Mouse (Mus musculus) bone marrow macrophage, adult 2 months (primary cell): ENCODE data around the gene Hltf. TPM values are rescaled to one million over a fixed set of nuclear protein-coding genes. Genes with fewer than 3 reads are reported as not detected.

Experiments
- H3K27ac ChIP-seq: 2 replicates; pipeline ENCODE4 v1.5.1; 2012; ENCODE audit warnings: low read depth, low read length; ENCODE audit not compliant: insufficient read depth
- H3K4me1 ChIP-seq: 2 replicates; pipeline ENCODE4 v1.6.1; 2012; ENCODE audit warnings: low read length; ENCODE audit not compliant: control insufficient read depth, insufficient read depth
- H3K4me3 ChIP-seq: 2 replicates; pipeline ENCODE4 v1.5.1; 2012; ENCODE audit warnings: mild to moderate bottlenecking, low read length, moderate library complexity; ENCODE audit not compliant: insufficient read depth
- CTCF ChIP-seq: IDR thresholded peaks from 2 replicates; pipeline ENCODE4 v1.5.1; 2012; ENCODE audit warnings: low read depth, mild to moderate bottlenecking, low read length, moderate library complexity
- POLR2A ChIP-seq: IDR thresholded peaks from 2 replicates; pipeline ENCODE4 v1.6.1; 2012; ENCODE audit warnings: mild to moderate bottlenecking, low read depth, low read length, borderline replicate concordance
- polyA plus RNA-seq: library from polyadenylated mRNA; stranded (reverse); fragments of >200 nt; gene quantifications from 2 replicates; pipeline ENCODE4 v1.2.4, GENCODE M21; 2012; ENCODE audit not compliant: missing spikeins, insufficient read depth, insufficient read length

Hltf gene
- polyA plus RNA-seq, 1 experiment = 43.6 TPM

DNA sequence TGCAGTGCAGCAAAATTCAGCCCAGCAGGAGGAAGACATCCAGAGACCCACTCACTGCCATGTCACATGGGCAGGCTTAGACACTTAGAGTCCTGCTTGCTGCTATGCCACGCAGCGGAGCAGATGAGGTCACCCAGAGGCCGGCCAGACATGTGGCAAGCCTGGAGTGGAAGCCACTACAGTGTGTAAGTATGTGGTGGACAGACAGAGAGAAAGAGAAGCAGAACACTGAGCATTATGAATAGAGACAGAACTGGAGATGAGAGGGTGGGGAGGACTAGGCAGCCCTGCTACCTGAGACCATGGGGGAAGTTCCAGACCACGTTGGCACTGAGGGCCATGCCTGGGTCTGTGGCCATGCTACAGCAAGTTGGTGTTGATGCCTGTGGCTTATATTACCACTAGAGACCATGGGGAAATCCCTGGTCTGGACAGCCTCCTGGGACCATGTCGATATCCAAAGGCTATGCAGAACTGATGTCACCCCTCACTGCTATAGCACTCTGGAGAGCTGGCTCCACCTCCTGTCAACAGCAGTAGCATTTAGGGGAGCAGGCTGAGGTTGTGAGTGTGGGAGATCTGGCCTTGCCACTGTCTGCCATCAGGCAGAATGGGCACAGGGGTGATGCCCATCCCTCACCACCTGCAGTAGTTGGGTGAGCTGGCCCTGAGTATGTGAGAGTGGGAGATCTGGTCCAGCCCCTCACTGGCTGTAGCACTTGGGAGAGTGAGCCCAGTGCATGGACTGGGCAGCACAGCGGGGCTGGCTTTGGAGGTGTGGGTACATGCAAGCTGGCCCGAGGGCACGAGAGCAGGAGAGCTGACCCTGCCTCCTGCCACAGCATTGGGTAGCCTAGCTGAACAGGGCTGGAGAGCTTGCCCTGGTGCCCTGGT is 73.1 kb downstream of the Hltf start:
- Histone ChIP-seq H3K4me3 (no peak overlapping the region), H3K27ac (peak overlapping the region; percentile 96)
- TF ChIP-seq POLR2A (no peak), CTCF (no peak)

GRCm38 (mm10) chr3:20131350-20131720 is 73.7 kb downstream of the Hltf start:
- Histone ChIP-seq H3K27ac (peak overlapping the region; percentile 96), H3K4me3 (no peak overlapping the region), H3K4me1 (peaks cover 55% of the 10 kb centered on the region)
- TF ChIP-seq POLR2A (no peak), CTCF (no peak)

More for the DNA sequence above, 73.1 kb downstream of the Hltf start:
- peaks cover 49% of the 10 kb centered on the region for H3K4me1 ChIP-seq

- no peak for TF ChIP-seq POLR2A
- TF ChIP-seq CTCF = no peak
- Histone ChIP-seq H3K4me1 (peaks cover 65% of the 10 kb centered on the region), H3K27ac (peak overlapping the region; percentile 90), H3K4me3 (no peak overlapping the region)
Measured at GRCm38 (mm10) chr3:20132731-20133130, 75.1 kb downstream of the Hltf start.

DNA sequence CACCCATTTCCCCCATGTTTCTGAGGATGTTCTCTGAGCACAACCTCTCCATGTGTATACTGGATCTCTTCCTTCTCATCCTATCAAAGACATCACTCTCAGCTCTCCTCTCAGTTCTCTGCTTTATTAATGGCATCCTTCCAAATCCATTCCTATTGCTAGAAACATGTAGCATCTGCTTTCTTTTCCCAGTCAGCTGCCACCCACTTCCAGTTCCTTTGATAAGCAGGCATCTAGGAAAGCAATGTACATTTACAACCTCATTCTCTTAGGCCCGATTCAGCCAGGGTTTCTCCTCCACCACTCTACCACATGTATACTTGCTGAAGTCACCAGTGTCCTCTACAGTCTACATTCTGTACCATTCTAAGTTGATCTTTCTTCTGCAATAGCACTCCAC is 76.1 kb downstream of the Hltf start:
- Histone ChIP-seq H3K27ac (peak overlapping the region; percentile 89), H3K4me1 (peaks cover 65% of the 10 kb centered on the region), H3K4me3 (no peak overlapping the region)
- TF ChIP-seq POLR2A (no peak), CTCF (no peak)

DNA sequence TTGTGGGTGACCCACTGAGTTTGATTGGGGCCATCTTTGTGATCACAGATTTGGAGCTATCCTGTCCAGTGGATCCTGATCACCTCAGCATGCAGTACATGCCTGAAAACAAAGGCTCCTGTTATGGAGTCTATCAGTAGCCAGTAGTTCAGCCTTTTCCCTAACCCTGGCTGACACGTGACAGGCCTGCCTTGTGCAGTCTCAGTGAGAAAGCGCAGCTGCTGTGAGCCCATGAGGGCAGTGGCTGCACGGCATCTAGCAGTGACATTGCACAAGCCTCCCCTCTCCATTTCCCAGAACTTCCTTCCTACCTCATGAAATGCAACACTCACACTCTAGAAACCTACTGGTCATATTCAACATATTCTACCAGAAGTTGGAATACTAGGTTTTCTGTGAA is 76.9 kb downstream of the Hltf start:
- Histone ChIP-seq H3K4me3 (no peak overlapping the region), H3K4me1 (peaks cover 61% of the 10 kb centered on the region), H3K27ac (peak overlapping the region; percentile 89)
- TF ChIP-seq CTCF (no peak), POLR2A (no peak)

DNA sequence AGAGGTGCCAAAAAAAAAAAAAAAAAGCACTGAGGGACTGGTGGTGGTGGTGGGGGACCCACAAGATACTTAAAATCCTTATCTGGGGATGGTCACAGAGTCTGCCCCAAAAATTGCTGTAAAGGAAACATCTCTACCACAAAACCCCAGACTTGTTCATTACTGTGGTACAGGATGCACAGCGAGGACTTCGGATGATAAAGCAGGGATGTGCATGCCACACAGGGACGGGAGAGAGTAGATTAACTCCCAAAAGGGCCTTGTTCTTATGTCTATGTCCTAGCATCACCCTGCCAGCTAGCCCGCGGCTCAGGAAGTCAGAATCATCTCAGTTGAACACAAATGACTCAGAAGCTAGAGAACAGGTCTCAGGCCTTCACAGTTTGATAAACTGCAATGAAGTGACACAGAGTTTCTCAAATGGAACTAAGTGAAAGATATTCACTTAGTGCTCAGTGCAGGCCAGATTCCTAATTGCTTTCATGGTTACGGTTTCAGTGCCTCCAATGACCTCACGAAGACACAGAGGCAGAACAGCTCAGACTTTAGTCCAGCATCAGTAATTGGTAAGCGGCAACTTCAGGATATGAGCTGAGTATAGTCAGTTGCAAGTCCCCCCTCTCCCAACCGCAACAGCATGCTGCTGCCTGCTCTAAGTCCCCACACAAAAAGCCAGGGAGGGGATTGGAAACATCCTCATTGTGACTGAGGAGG is 79.4 kb downstream of the Hltf start:
- TF ChIP-seq CTCF = no peak
- TF ChIP-seq POLR2A = no peak
- Histone ChIP-seq H3K27ac (0 out of 2 replicates have a peak overlapping the region, but pooled peaks have one; percentile 7), H3K4me1 (peaks cover 40% of the 10 kb centered on the region), H3K4me3 (no peak overlapping the region)

DNA sequence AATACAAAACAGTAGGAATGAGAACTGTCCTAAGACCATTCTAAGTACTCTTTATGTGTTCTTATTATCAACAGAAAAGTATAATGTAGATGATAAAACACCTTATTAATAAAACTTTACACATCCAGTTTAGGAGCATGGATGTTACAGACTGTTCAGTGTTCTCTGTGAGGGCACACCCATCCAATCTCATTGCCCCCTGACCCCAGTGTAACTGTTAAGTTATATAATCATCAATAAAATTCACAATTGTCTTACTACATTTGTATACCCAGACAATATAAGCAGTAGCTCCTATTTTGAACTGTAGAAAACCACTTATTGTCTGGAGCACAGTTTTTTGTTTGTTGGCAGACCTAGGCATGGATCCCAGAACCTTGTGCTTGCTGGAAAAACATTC is 83.6 kb downstream of the Hltf start:
- peaks cover 20% of the 10 kb centered on the region for H3K4me1 ChIP-seq
- TF ChIP-seq CTCF (no peak), POLR2A (no peak)
- H3K27ac ChIP-seq = no peak overlapping the region
- H3K4me3 ChIP-seq = no peak overlapping the region

GRCm38 (mm10) chr3:20141679-20142078 is 84.1 kb downstream of the Hltf start:
- TF ChIP-seq CTCF (no peak), POLR2A (no peak)
- no peak overlapping the region for H3K4me3 ChIP-seq
- H3K4me1 ChIP-seq = peaks cover 21% of the 10 kb centered on the region
- no peak overlapping the region for H3K27ac ChIP-seq

- no peak for TF ChIP-seq CTCF
- no peak for TF ChIP-seq POLR2A
- Histone ChIP-seq H3K27ac (no peak overlapping the region), H3K4me1 (peaks cover 19% of the 10 kb centered on the region), H3K4me3 (no peak overlapping the region)
Measured at GRCm38 (mm10) chr3:20142101-20142500, 84.5 kb downstream of the Hltf start.

DNA sequence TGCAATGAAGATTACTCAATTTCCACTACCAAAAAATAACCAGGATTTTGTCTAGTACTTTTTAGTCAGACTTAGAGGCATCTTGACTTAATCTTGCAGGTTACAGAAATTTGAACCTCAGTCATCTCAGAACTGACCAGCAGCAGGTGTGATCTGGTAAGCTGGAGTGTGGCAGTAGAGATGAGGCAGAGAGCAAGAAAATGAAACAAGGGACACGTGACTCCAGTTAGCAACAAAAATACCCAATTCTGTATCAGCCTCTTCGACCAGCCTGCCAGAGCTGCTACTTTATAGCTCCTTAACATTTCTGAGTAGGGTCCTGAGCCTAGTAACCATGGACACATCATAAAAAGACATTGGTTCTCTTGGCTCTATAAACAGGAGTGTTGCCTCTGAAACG is 85.0 kb downstream of the Hltf start:
- TF ChIP-seq POLR2A = no peak

More for the DNA sequence above, 85.0 kb downstream of the Hltf start:
- Histone ChIP-seq H3K4me3 (no peak overlapping the region), H3K4me1 (peaks cover 17% of the 10 kb centered on the region), H3K27ac (no peak overlapping the region)
